Comparison of ENCODE assay signal across 9 mouse cellular contexts in genomic region chr11:52764894-52765677, GRCm38 (mm10). TPM values are rescaled to one million over a fixed set of nuclear protein-coding genes. Genes with fewer than 3 reads are reported as not detected.
DNase-seq lines count a peak whose midpoint lies in the region; ATAC-seq and TF ChIP-seq lines count a peak whose summit lies in the region.
"Had no signal": no experiment of that assay in that cellular context is flagged by ENCODE, and none has a peak within 500 bp of the region (broad histone marks: within the 10 kb centered on the region; RNA-seq: fewer than 3 reads in every experiment).

No protein-coding gene starts in this region.

- peaks cover 23% of the 10 kb centered on the region for H3K4me1 ChIP-seq in heart, embryonic 13.5 days
- H3K4me1 ChIP-seq in forebrain, embryonic 11.5 days (replicated peaks; ENCODE audit: control insufficient read depth, insufficient read depth, low read length) = peaks cover 11% of the 10 kb centered on the region; the same call in 1 of the 2 replicates
- H3K4me1 ChIP-seq in midbrain, postnatal 0 days (ENCODE audit: insufficient read depth, low read length) = peaks cover 8% of the 10 kb centered on the region; the same call in 1 of the 2 replicates

- H3K27ac ChIP-seq in heart, embryonic 13.5 days (replicated peaks) = no peak overlapping the region
- no peak overlapping the region for H3K27ac ChIP-seq in forebrain, embryonic 11.5 days (ENCODE audit: low read depth, low read length)
- H3K27ac ChIP-seq in left cerebral cortex, adult 2 months = peak overlapping the region; percentile 96
- H3K27ac ChIP-seq in midbrain, postnatal 0 days (ENCODE audit: low read depth, low read length) = no peak overlapping the region

- H3K9ac ChIP-seq in heart, embryonic 13.5 days = peak overlapping the region; percentile 84
- H3K9ac ChIP-seq in forebrain, embryonic 11.5 days (ENCODE audit: low read length) = peak overlapping the region; percentile 50
- H3K9ac ChIP-seq in midbrain, postnatal 0 days (replicated peaks; ENCODE audit: low read length, poor library complexity, severe bottlenecking) = peak overlapping the region; percentile 69

- ATAC-seq in heart, embryonic 13.5 days (ENCODE audit: extremely low read depth, insufficient number of reproducible peaks, low FRiP score, low TSS enrichment) = no peak
- ATAC-seq in forebrain, embryonic 11.5 days (replicated peaks; ENCODE audit: low FRiP score) = no peak
- 0 out of 2 replicates have a peak, but pooled peaks have one; percentile 34 for ATAC-seq in midbrain, postnatal 0 days (ENCODE audit: low FRiP score)
- ATAC-seq: Patski had no signal

- no peak for DNase-seq in heart, postnatal 36 days
- DNase-seq in R1 (ENCODE audit: low read depth, low spot score) = peak; percentile 31
- peak; percentile 66 for DNase-seq in forebrain, embryonic 11.5 days (ENCODE audit: low spot score)
- peak; percentile 44 for DNase-seq in left cerebral cortex, adult 2 months (ENCODE audit: extremely low spot score in 1 of 2, low spot score in 2 of 2)
- no peak for DNase-seq in midbrain, postnatal 0 days (ENCODE audit: low spot score)
- no peak for DNase-seq in T-cell, adult 2 months (ENCODE audit: low spot score)
- no peak for DNase-seq in ovary, adult 18-20 months (ENCODE audit: low spot score)

- intact Hi-C loops in heart, postnatal 36 days (cut with DNase I) = loop anchor here (5.0 to 10.0 kb wide), 2 partner anchors 243 to 340 kb away; no protein-coding TSS in a partner anchor
- intact Hi-C loops in left cerebral cortex, adult 2 months (cut with DNase I) = loop anchor here (1.0 to 5.0 kb wide), 4 partner anchors 116 to 492 kb away; no protein-coding TSS in a partner anchor

- no peak for TF ChIP-seq CTCF in left cerebral cortex, adult 2 months (IDR thresholded peaks at IDR 0.05)
- TF ChIP-seq CTCF in midbrain, postnatal 0 days (IDR thresholded peaks at IDR 0.05) = no peak

- no peaks in the 10 kb centered on the region for H3K9me3 ChIP-seq in heart, embryonic 13.5 days
- no peaks in the 10 kb centered on the region for H3K9me3 ChIP-seq in forebrain, embryonic 11.5 days (ENCODE audit: control insufficient read depth, low read length)
- no peaks in the 10 kb centered on the region for H3K9me3 ChIP-seq in midbrain, postnatal 0 days (ENCODE audit: low read length)

- peak overlapping the region; percentile 72 for H3K4me3 ChIP-seq in heart, embryonic 13.5 days
- peak overlapping the region; percentile 60 for H3K4me3 ChIP-seq in forebrain, embryonic 11.5 days (ENCODE audit: low read depth, low read length)
- peak overlapping the region; percentile 69 for H3K4me3 ChIP-seq in left cerebral cortex, adult 2 months
- H3K4me3 ChIP-seq in midbrain, postnatal 0 days (ENCODE audit: low read depth, low read length) = peak overlapping the region; percentile 67

- H3K27me3 ChIP-seq in heart, embryonic 13.5 days (replicated peaks) = peaks cover 56% of the 10 kb centered on the region
- peaks cover 35% of the 10 kb centered on the region for H3K27me3 ChIP-seq in forebrain, embryonic 11.5 days (ENCODE audit: control insufficient read depth, insufficient read depth, low read length)
- H3K27me3 ChIP-seq in midbrain, postnatal 0 days (ENCODE audit: insufficient read depth, low read length) = peaks cover 30% of the 10 kb centered on the region

- WGBS in heart, embryonic 13.5 days = under 1% methylated on average over 53 of the region's 53 CpGs
- under 1% methylated on average over 53 of the region's 53 CpGs for WGBS in forebrain, embryonic 11.5 days
- WGBS in midbrain, postnatal 0 days = under 1% methylated on average over 53 of the region's 53 CpGs

- no peaks in the 10 kb centered on the region for H3K36me3 ChIP-seq in heart, embryonic 13.5 days
- no peaks in the 10 kb centered on the region for H3K36me3 ChIP-seq in forebrain, embryonic 11.5 days (ENCODE audit: control insufficient read depth, insufficient read depth, low read length)
- no peaks in the 10 kb centered on the region for H3K36me3 ChIP-seq in midbrain, postnatal 0 days (ENCODE audit: insufficient read depth, low read length)

- H3K4me2 ChIP-seq in heart, embryonic 13.5 days = peak overlapping the region; percentile 96
- H3K4me2 ChIP-seq in forebrain, embryonic 11.5 days (ENCODE audit: low read depth, low read length, severe bottlenecking) = peak overlapping the region; percentile 99
- peak overlapping the region; percentile 100 for H3K4me2 ChIP-seq in midbrain, postnatal 0 days (ENCODE audit: low read depth, low read length, poor library complexity, severe bottlenecking)

RNA-seq across cellular contexts. Expression of gene Fstl4, which starts 0.7 kb away (rescaled TPM):
- polyA plus RNA-seq in heart, embryonic 13.5 days (2015; fragmentation: Nextera tagmentation; extraction: Ambion mirVana) = 8.5 and 9.7 TPM in 2 replicates
- total RNA-seq in heart, postnatal 36 days (2021) = 1 to 10 TPM; 1.4 to 4.0 TPM
- 0.64 and 0.73 TPM in 2 replicates for polyA plus RNA-seq in forebrain, embryonic 11.5 days (2014; fragmentation: Nextera tagmentation; extraction: Ambion mirVana)
- 10 to 100 TPM; 44.1 to 47.2 TPM for total RNA-seq in left cerebral cortex, adult 2 months (2021)
- 7.1 and 7.6 TPM in 2 replicates for total RNA-seq in midbrain, postnatal 0 days (2014; rRNA removed)
- 9.1 and 9.4 TPM in 2 replicates for polyA plus RNA-seq in midbrain, postnatal 0 days (2015; fragmentation: Nextera tagmentation; extraction: Ambion mirVana)
- polyA plus RNA-seq: Patski had no signal

Comparison
In these comparisons a context has a peak if more than half of its experiments do, and no peak if none do; other contexts are left out.
1. DNase-seq: peak in R1 (single experiment), forebrain, embryonic 11.5 days (single experiment) and left cerebral cortex, adult 2 months (2 of 2); none in heart, postnatal 36 days (0 of 2), midbrain, postnatal 0 days (single experiment), T-cell, adult 2 months (single experiment) and ovary, adult 18-20 months (single experiment).
2. Peak in every context shown above with its lines, with median percentiles within 50 percentile points of each other: H3K4me2 ChIP-seq, H3K4me3 ChIP-seq and H3K9ac ChIP-seq.